Mouse (Mus musculus): ENCODE measurements around the gene Oxct2a. TPM values are rescaled to one million over a fixed set of nuclear protein-coding genes. Genes with fewer than 3 reads are reported as not detected.
"Not testable (repeated sequence)": the region's sequence is repeated elsewhere in the genome, so short reads cannot be mapped to it uniquely, and the experiment has no call there.

Gene Oxct2a
- polyA plus RNA-seq, 1 experiment from 2014 or later: not detected

- H3K9me3 ChIP-seq (ENCODE audit: control insufficient read depth, low read length): no peaks in the 10 kb centered on the region
- no peak overlapping the region for H3K27ac ChIP-seq (ENCODE audit: low read length)
- peak; percentile 36; the same call in 1 of the 2 replicates for ATAC-seq (ENCODE audit: low read depth)
- no peak overlapping the region for H3K9ac ChIP-seq (ENCODE audit: low read length)
- peaks cover 5% of the 10 kb centered on the region for H3K27me3 ChIP-seq (ENCODE audit: control insufficient read depth, insufficient read depth, low read depth, low read length)
- no peak overlapping the region for H3K4me3 ChIP-seq (ENCODE audit: low read length)
- no peaks in the 10 kb centered on the region for H3K36me3 ChIP-seq (ENCODE audit: control insufficient read depth, insufficient read depth, low read length)
- H3K4me2 ChIP-seq (ENCODE audit: low read depth, low read length): no peak overlapping the region
- 60% methylated on average over 3 of the region's 3 CpGs for WGBS
- no peaks in the 10 kb centered on the region for H3K4me1 ChIP-seq (replicated peaks; ENCODE audit: control insufficient read depth, insufficient read depth, low read length)
Measured at GRCm38 (mm10) chr4:123326087-123326486, 2.7 kb upstream of the Oxct2a start.

DNA sequence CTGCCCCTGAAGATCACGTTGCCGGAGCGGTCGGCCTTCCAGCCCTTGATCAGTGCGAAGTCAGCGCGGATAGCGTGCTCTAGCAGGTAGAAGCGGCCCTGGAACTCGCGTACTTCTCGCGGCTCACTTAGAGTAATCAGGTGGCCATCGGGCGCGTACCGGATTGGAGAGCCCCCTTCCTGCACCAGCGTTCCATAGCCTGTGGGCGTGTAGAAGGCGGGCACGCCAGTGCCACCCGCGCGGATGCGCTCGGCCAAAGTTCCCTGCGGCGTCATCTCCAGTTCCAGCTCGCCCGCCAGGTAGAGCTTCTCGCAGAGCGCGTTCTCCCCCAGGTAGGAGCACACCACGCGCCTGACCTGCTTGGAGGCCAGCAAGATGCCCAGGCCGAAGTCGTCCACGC, 524 bp downstream of the Oxct2a start:
- H3K27me3 ChIP-seq (ENCODE audit: control insufficient read depth, insufficient read depth, low read depth, low read length); H3K27ac ChIP-seq (ENCODE audit: low read length); H3K9me3 ChIP-seq (ENCODE audit: control insufficient read depth, low read length); H3K9ac ChIP-seq (ENCODE audit: low read length); H3K4me1 ChIP-seq (replicated peaks; ENCODE audit: control insufficient read depth, insufficient read depth, low read length); ATAC-seq (ENCODE audit: low read depth); H3K36me3 ChIP-seq (ENCODE audit: control insufficient read depth, insufficient read depth, low read length): not testable (repeated sequence)
- H3K4me3 ChIP-seq (ENCODE audit: low read length): peak overlapping the region; percentile 24; the same call in 1 of the 2 replicates
- peak overlapping the region; percentile 48; the same call in 1 of the 2 replicates for H3K4me2 ChIP-seq (ENCODE audit: low read depth, low read length)
- 9% methylated on average over 14 of the region's 38 CpGs for WGBS

DNA sequence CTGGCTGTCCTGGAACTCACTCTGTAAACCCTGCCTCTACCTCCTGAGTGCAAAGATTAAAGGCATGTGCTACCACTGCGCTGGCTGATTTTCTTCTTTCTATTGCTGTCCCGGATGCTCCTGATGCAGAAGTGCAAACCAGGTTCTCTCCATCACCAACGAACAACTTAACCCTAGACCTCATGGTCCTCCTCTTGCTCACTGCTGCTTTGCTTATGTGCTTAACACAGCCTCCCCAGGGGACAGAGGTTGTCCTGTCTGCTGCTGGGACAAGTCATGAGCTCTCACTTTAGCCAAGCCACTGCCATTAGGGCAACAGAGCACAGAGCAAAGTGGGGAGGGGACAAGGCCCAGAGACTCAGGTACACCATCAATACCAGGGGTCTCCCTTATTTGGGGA, 8.9 kb downstream of the Oxct2a start:
- Histone ChIP-seq H3K9me3 (ENCODE audit: control insufficient read depth, low read length) (no peaks in the 10 kb centered on the region), H3K9ac (ENCODE audit: low read length) (no peak overlapping the region)
- no peak for ATAC-seq (ENCODE audit: low read depth)

GRCm38 (mm10) chr4:123313010-123313409, 10.4 kb downstream of the Oxct2a start:
- WGBS: 69% methylated on average over 6 of the region's 6 CpGs
- no peaks in the 10 kb centered on the region for H3K9me3 ChIP-seq (ENCODE audit: control insufficient read depth, low read length)
- no peak overlapping the region for H3K4me3 ChIP-seq (ENCODE audit: low read length)

More for the DNA sequence above, 8.9 kb downstream of the Oxct2a start:
- 80% methylated on average over 3 of the region's 3 CpGs for WGBS
- no peaks in the 10 kb centered on the region for H3K27me3 ChIP-seq (ENCODE audit: control insufficient read depth, insufficient read depth, low read depth, low read length)
- H3K27ac ChIP-seq (ENCODE audit: low read length): no peak overlapping the region
- no peak overlapping the region for H3K4me3 ChIP-seq (ENCODE audit: low read length)
- H3K4me2 ChIP-seq (ENCODE audit: low read depth, low read length): no peak overlapping the region
- no peaks in the 10 kb centered on the region for H3K4me1 ChIP-seq (replicated peaks; ENCODE audit: control insufficient read depth, insufficient read depth, low read length)
- H3K36me3 ChIP-seq (ENCODE audit: control insufficient read depth, insufficient read depth, low read length): no peaks in the 10 kb centered on the region

DNA sequence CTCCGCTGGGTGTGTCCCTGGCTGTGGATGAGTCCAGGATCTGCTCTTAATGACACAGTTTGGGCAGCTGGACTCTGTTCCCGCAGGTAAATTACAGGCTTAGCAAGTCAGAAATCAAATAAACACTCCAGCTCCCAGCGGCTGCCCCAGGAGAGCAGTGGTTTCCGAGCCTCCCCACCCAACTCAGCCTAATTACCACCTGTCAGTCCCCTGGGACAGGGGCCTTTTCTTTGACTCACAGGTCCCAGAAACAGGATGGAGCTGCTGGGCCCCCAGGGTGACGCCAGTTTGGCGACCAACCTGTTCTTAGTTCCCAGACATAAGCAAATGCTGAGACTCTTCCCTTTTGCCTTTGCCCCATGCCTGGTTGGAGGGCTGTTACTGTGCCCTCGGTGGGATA, 11.6 kb downstream of the Oxct2a start:
- Histone ChIP-seq H3K4me3 (ENCODE audit: low read length) (no peak overlapping the region), H3K27me3 (ENCODE audit: control insufficient read depth, insufficient read depth, low read depth, low read length) (no peaks in the 10 kb centered on the region), H3K9ac (ENCODE audit: low read length) (no peak overlapping the region), H3K4me2 (ENCODE audit: low read depth, low read length) (no peak overlapping the region), H3K4me1 (replicated peaks; ENCODE audit: control insufficient read depth, insufficient read depth, low read length) (no peaks in the 10 kb centered on the region), H3K27ac (ENCODE audit: low read length) (no peak overlapping the region), H3K36me3 (ENCODE audit: control insufficient read depth, insufficient read depth, low read length) (no peaks in the 10 kb centered on the region), H3K9me3 (ENCODE audit: control insufficient read depth, low read length) (no peaks in the 10 kb centered on the region)
- ATAC-seq (ENCODE audit: low read depth): no peak
- WGBS: 63% methylated on average over 7 of the region's 7 CpGs

More at GRCm38 (mm10) chr4:123313010-123313409, 10.4 kb downstream of the Oxct2a start:
- Histone ChIP-seq H3K4me1 (replicated peaks; ENCODE audit: control insufficient read depth, insufficient read depth, low read length) (no peaks in the 10 kb centered on the region), H3K27me3 (ENCODE audit: control insufficient read depth, insufficient read depth, low read depth, low read length) (no peaks in the 10 kb centered on the region), H3K27ac (ENCODE audit: low read length) (no peak overlapping the region), H3K9ac (ENCODE audit: low read length) (no peak overlapping the region), H3K4me2 (ENCODE audit: low read depth, low read length) (no peak overlapping the region), H3K36me3 (ENCODE audit: control insufficient read depth, insufficient read depth, low read length) (no peaks in the 10 kb centered on the region)
- ATAC-seq (ENCODE audit: low read depth): peak; percentile 46; the same call in 1 of the 2 replicates

- Histone ChIP-seq H3K4me2 (ENCODE audit: low read depth, low read length) (no peak overlapping the region), H3K27me3 (ENCODE audit: control insufficient read depth, insufficient read depth, low read depth, low read length) (no peaks in the 10 kb centered on the region), H3K4me3 (ENCODE audit: low read length) (no peak overlapping the region), H3K9ac (ENCODE audit: low read length) (no peak overlapping the region), H3K27ac (ENCODE audit: low read length) (no peak overlapping the region), H3K9me3 (ENCODE audit: control insufficient read depth, low read length) (no peaks in the 10 kb centered on the region), H3K4me1 (replicated peaks; ENCODE audit: control insufficient read depth, insufficient read depth, low read length) (no peaks in the 10 kb centered on the region), H3K36me3 (ENCODE audit: control insufficient read depth, insufficient read depth, low read length) (no peaks in the 10 kb centered on the region)
- WGBS: 34% methylated on average over 3 of the region's 3 CpGs
- no peak for ATAC-seq (ENCODE audit: low read depth)
Measured at GRCm38 (mm10) chr4:123308292-123308691, 15.1 kb downstream of the Oxct2a start.

- Histone ChIP-seq H3K4me3 (ENCODE audit: low read length) (no peak overlapping the region), H3K4me2 (ENCODE audit: low read depth, low read length) (no peak overlapping the region), H3K36me3 (ENCODE audit: control insufficient read depth, insufficient read depth, low read length) (peaks cover 3% of the 10 kb centered on the region; the same call in 1 of the 2 replicates), H3K9ac (ENCODE audit: low read length) (no peak overlapping the region), H3K27me3 (ENCODE audit: control insufficient read depth, insufficient read depth, low read depth, low read length) (no peaks in the 10 kb centered on the region), H3K4me1 (replicated peaks; ENCODE audit: control insufficient read depth, insufficient read depth, low read length) (no peaks in the 10 kb centered on the region), H3K9me3 (ENCODE audit: control insufficient read depth, low read length) (no peaks in the 10 kb centered on the region), H3K27ac (ENCODE audit: low read length) (no peak overlapping the region)
- ATAC-seq (ENCODE audit: low read depth): no peak
- WGBS: 83% methylated on average over 10 of the region's 10 CpGs
Measured at GRCm38 (mm10) chr4:123306999-123307398, 16.4 kb downstream of the Oxct2a start.

DNA sequence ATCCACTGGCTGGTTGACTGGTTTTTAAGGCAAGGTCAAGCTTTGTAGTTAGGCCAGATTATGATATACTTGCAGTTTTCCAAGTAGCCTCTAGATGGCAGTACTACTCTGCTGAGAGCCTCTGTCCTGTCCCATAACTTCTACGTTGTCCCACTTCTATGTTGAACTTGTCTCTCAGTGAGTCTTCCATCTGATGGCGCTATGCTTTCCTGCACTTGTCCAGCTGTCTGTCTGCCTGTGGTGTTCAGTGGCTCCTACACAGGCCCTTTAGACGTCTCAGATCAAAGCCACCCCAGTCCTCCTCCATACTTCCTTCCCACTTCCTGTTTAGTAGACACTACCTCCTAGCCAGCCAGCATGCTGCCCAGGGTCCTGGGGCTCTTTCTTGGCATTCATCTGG, 17.6 kb downstream of the Oxct2a start:
- no peaks in the 10 kb centered on the region for H3K27me3 ChIP-seq (ENCODE audit: control insufficient read depth, insufficient read depth, low read depth, low read length)
- 18% methylated on average over 3 of the region's 3 CpGs for WGBS
- H3K9me3 ChIP-seq (ENCODE audit: control insufficient read depth, low read length): no peaks in the 10 kb centered on the region
- peaks cover 4% of the 10 kb centered on the region for H3K36me3 ChIP-seq (ENCODE audit: control insufficient read depth, insufficient read depth, low read length)
- no peak overlapping the region for H3K27ac ChIP-seq (ENCODE audit: low read length)
- no peak overlapping the region for H3K4me2 ChIP-seq (ENCODE audit: low read depth, low read length)
- H3K9ac ChIP-seq (ENCODE audit: low read length): no peak overlapping the region
- ATAC-seq (ENCODE audit: low read depth): peak; percentile 58
- H3K4me1 ChIP-seq (replicated peaks; ENCODE audit: control insufficient read depth, insufficient read depth, low read length): no peaks in the 10 kb centered on the region
- H3K4me3 ChIP-seq (ENCODE audit: low read length): no peak overlapping the region

DNA sequence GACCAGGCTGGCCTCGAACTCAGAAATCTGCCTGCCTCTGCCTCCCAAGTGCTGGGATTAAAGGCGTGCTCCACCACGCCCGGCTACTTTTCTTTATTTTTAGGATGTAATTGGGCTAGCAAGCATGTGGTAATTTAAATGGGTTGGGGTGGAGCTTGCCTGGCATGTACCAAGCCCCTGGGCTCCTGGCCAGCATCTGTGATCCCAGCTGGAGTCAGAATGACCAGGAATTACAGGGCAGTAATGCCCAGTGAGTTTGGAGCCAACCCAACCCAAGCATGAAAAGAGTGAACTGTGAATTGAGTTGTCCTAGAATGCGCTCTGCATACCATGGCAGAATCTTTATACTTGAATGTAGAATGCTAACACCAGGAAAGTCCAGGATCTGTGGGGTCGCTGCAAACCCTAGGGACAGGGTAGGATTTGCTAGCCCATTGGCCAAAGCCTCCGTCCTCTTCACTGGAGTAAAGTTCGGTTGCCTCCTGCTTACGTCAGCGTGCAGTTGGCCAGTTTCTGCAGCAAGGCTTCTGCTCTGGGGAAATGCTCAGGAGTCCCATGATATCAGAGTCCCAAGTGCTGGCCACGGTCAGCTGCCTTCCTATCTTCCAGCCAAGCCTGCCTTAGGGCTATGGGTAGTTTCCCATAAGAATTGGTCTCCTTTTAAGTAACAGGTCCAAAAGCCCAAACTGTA, 24.3 kb downstream of the Oxct2a start:
- ATAC-seq (ENCODE audit: low read depth): no peak
- no peak overlapping the region for H3K9ac ChIP-seq (ENCODE audit: low read length)
- no peak overlapping the region for H3K4me3 ChIP-seq (ENCODE audit: low read length)
- peaks cover 43% of the 10 kb centered on the region for H3K36me3 ChIP-seq (ENCODE audit: control insufficient read depth, insufficient read depth, low read length)
- H3K4me2 ChIP-seq (ENCODE audit: low read depth, low read length): no peak overlapping the region
- no peaks in the 10 kb centered on the region for H3K27me3 ChIP-seq (ENCODE audit: control insufficient read depth, insufficient read depth, low read depth, low read length)
- no peaks in the 10 kb centered on the region for H3K9me3 ChIP-seq (ENCODE audit: control insufficient read depth, low read length)
- 94% methylated on average over 11 of the region's 11 CpGs for whole genome bisulfite sequencing
- H3K27ac ChIP-seq (ENCODE audit: low read length): no peak overlapping the region
- H3K4me1 ChIP-seq (replicated peaks; ENCODE audit: control insufficient read depth, insufficient read depth, low read length): no peaks in the 10 kb centered on the region

All from lung, embryonic 16.5 days (tissue).